Mouse (Mus musculus) midbrain, embryonic 14.5 days (tissue): ENCODE data around the gene Hibadh. TPM values are rescaled to one million over a fixed set of nuclear protein-coding genes. Genes with fewer than 3 reads are reported as not detected.
A peak's percentile ranks its signal among the peaks of the same experiment; 100 is the strongest.

ENCODE experiments used
- ATAC-seq: fragments of 200-750 bp; cut with Nextera tagmentation; 2 replicates; pipeline ENCODE4 v1.8.0; 2017; ENCODE audit warnings: moderate number of reproducible peaks, moderate library complexity; ENCODE audit not compliant: low FRiP score, low TSS enrichment
- DNase-seq: peaks from one replicate; pipeline ENCODE4 v3.0.0-alpha.2; 2015
- H3K27ac ChIP-seq: fragments of 300-500 bp; sonication (generic); replicated peaks from 2 replicates; pipeline ENCODE4 v1.5.1; 2014; ENCODE audit warnings: mild to moderate bottlenecking, low read depth, low read length, moderate library complexity
- H3K27me3 ChIP-seq: fragments of 300-500 bp; sonication (generic); 2 replicates; pipeline ENCODE4 v1.6.1; 2014; ENCODE audit warnings: low read length, control low read depth, mixed read lengths; ENCODE audit not compliant: control insufficient read depth, insufficient read depth
- H3K36me3 ChIP-seq: fragments of 300-500 bp; sonication (generic); 2 replicates; pipeline ENCODE4 v1.6.1; 2014; ENCODE audit warnings: low read length, control low read depth; ENCODE audit not compliant: control insufficient read depth, insufficient read depth
- H3K4me1 ChIP-seq: fragments of 300-500 bp; sonication (generic); 2 replicates; pipeline ENCODE4 v1.6.1; 2014; ENCODE audit warnings: mild to moderate bottlenecking, antibody characterized with exemption, low read length, control low read depth; ENCODE audit not compliant: control insufficient read depth, insufficient read depth
- H3K4me2 ChIP-seq: fragments of 300-500 bp; sonication (generic); 2 replicates; pipeline ENCODE4 v1.6.1; 2014; ENCODE audit warnings: mild to moderate bottlenecking, low read length, moderate library complexity
- H3K4me3 ChIP-seq: fragments of 300-500 bp; sonication (generic); replicated peaks from 2 replicates; pipeline ENCODE4 v1.5.1; 2014; ENCODE audit warnings: low read depth, low read length
- H3K9ac ChIP-seq: fragments of 300-500 bp; sonication (generic); replicated peaks from 2 replicates; pipeline ENCODE4 v1.6.1; 2014; ENCODE audit warnings: mild to moderate bottlenecking, low read length, moderate library complexity
- H3K9me3 ChIP-seq: fragments of 300-500 bp; sonication (generic); 2 replicates; pipeline ENCODE4 v1.6.1; 2016; ENCODE audit warnings: low read length, control low read depth, mixed read lengths; ENCODE audit not compliant: control insufficient read depth
- WGBS: fragments of 180-500 bp; shearing (Covaris S2); extraction: QIAGEN DNeasy Blood & Tissue Kit; methylation state at CpG from one replicate; pipeline ENCODE4 v1.1.7; 2014; 5-methylcytosine and 5-hydroxymethylcytosine counted together
- polyA plus RNA-seq: library from polyadenylated mRNA; unstranded; fragments of >200 nt; fragmentation: Nextera tagmentation; extraction: Ambion mirVana; gene quantifications from 2 replicates; pipeline ENCODE4 v1.2.1, GENCODE M21; 2014

Gene Hibadh
- polyA plus RNA-seq, 1 experiment from 2014 or later = 40.8 TPM

- H3K36me3 ChIP-seq = no peaks in the 10 kb centered on the region
- no peaks in the 10 kb centered on the region for H3K4me1 ChIP-seq
- no peaks in the 10 kb centered on the region for H3K27me3 ChIP-seq
- H3K4me3 ChIP-seq = no peak overlapping the region
- ATAC-seq (no peak), DNase-seq (no peak)
- H3K9ac ChIP-seq = no peak overlapping the region
- no peak overlapping the region for H3K4me2 ChIP-seq
- WGBS = 88% methylated on average over 6 of the region's 6 CpGs
- no peak overlapping the region for H3K27ac ChIP-seq
- no peaks in the 10 kb centered on the region for H3K9me3 ChIP-seq
Observed at GRCm38 (mm10) chr6:52648031-52648430, 7.8 kb upstream of the Hibadh start.

GRCm38 (mm10) chr6:52645926-52646325, 5.7 kb upstream of the Hibadh start:
- H3K27me3 ChIP-seq = no peaks in the 10 kb centered on the region
- H3K36me3 ChIP-seq = no peaks in the 10 kb centered on the region
- 33% methylated on average over 5 of the region's 5 CpGs for WGBS
- H3K27ac ChIP-seq = no peak overlapping the region
- no peak overlapping the region for H3K4me3 ChIP-seq
- DNase-seq = no peak
- H3K4me2 ChIP-seq = no peak overlapping the region
- no peaks in the 10 kb centered on the region for H3K4me1 ChIP-seq
- H3K9ac ChIP-seq = no peak overlapping the region
- no peak for ATAC-seq
- H3K9me3 ChIP-seq = no peaks in the 10 kb centered on the region

GRCm38 (mm10) chr6:52642152-52642551, 2.0 kb upstream of the Hibadh start:
- Histone ChIP-seq H3K4me1 (peaks cover 8% of the 10 kb centered on the region; the same call in 1 of the 2 replicates), H3K27ac (no peak overlapping the region), H3K27me3 (no peaks in the 10 kb centered on the region), H3K36me3 (no peaks in the 10 kb centered on the region), H3K9me3 (no peaks in the 10 kb centered on the region), H3K9ac (no peak overlapping the region), H3K4me3 (no peak overlapping the region), H3K4me2 (no peak overlapping the region)
- WGBS = 50% methylated on average over 7 of the region's 7 CpGs
- ATAC-seq (no peak), DNase-seq (no peak)

GRCm38 (mm10) chr6:52641076-52641475, 887 bp upstream of the Hibadh start:
- Histone ChIP-seq H3K4me3 (no peak overlapping the region), H3K4me1 (peaks cover 8% of the 10 kb centered on the region; the same call in 1 of the 2 replicates), H3K27ac (no peak overlapping the region), H3K9me3 (no peaks in the 10 kb centered on the region), H3K9ac (no peak overlapping the region), H3K27me3 (no peaks in the 10 kb centered on the region), H3K4me2 (no peak overlapping the region), H3K36me3 (no peaks in the 10 kb centered on the region)
- DNase-seq = no peak
- ATAC-seq = no peak
- WGBS = 70% methylated on average over 3 of the region's 3 CpGs

- ATAC-seq = peak; percentile 46; the same call in 1 of the 2 replicates
- H3K4me2 ChIP-seq = peak overlapping the region; percentile 74
- H3K9ac ChIP-seq = peak overlapping the region; percentile 81
- H3K27me3 ChIP-seq = no peaks in the 10 kb centered on the region
- peak; percentile 39 for DNase-seq
- H3K4me1 ChIP-seq = peaks cover 8% of the 10 kb centered on the region; the same call in 1 of the 2 replicates
- H3K4me3 ChIP-seq = peak overlapping the region; percentile 71
- WGBS = 3% methylated on average over 28 of the region's 28 CpGs
- no peaks in the 10 kb centered on the region for H3K36me3 ChIP-seq
- H3K9me3 ChIP-seq = no peaks in the 10 kb centered on the region
- peak overlapping the region; percentile 73 for H3K27ac ChIP-seq
Observed at GRCm38 (mm10) chr6:52639546-52640223, 504 bp downstream of the Hibadh start.

- Histone ChIP-seq H3K27ac (no peak overlapping the region), H3K9me3 (no peaks in the 10 kb centered on the region), H3K36me3 (no peaks in the 10 kb centered on the region), H3K4me3 (no peak overlapping the region), H3K27me3 (no peaks in the 10 kb centered on the region), H3K9ac (no peak overlapping the region), H3K4me2 (peak overlapping the region; percentile 74; the same call in 1 of the 2 replicates), H3K4me1 (peaks cover 8% of the 10 kb centered on the region; the same call in 1 of the 2 replicates)
- WGBS = 93% methylated on average over 1 of the region's 1 CpGs
- ATAC-seq (no peak), DNase-seq (no peak)
Observed at GRCm38 (mm10) chr6:52638471-52639185, 1.6 kb downstream of the Hibadh start.

- Histone ChIP-seq H3K9me3 (no peaks in the 10 kb centered on the region), H3K27ac (no peak overlapping the region), H3K4me3 (no peak overlapping the region), H3K4me1 (peaks cover 8% of the 10 kb centered on the region; the same call in 1 of the 2 replicates), H3K27me3 (no peaks in the 10 kb centered on the region), H3K36me3 (no peaks in the 10 kb centered on the region), H3K4me2 (no peak overlapping the region), H3K9ac (no peak overlapping the region)
- WGBS = 94% methylated on average over 4 of the region's 4 CpGs
- ATAC-seq (no peak), DNase-seq (no peak)
Observed at GRCm38 (mm10) chr6:52637337-52637736, 2.9 kb downstream of the Hibadh start.

GRCm38 (mm10) chr6:52635395-52635794, 4.8 kb downstream of the Hibadh start:
- Histone ChIP-seq H3K4me3 (no peak overlapping the region), H3K27me3 (no peaks in the 10 kb centered on the region), H3K9me3 (no peaks in the 10 kb centered on the region), H3K4me1 (peaks cover 8% of the 10 kb centered on the region; the same call in 1 of the 2 replicates), H3K4me2 (no peak overlapping the region), H3K36me3 (no peaks in the 10 kb centered on the region), H3K27ac (no peak overlapping the region), H3K9ac (no peak overlapping the region)
- ATAC-seq (no peak), DNase-seq (no peak)
- WGBS = 93% methylated on average over 2 of the region's 2 CpGs
